Mouse (Mus musculus) megakaryocyte, embryonic 14.5 days (primary cell): ENCODE measurements at regions not wholly inside any gene's neighbourhood (a gene's known extent, or its start where the extent isn't known, plus 50 kb on each side); places are given as distances from the start of the nearest gene placed in this dataset.

ENCODE experiments used
- H3K27me3 ChIP-seq: replicated peaks from 2 replicates; pipeline ENCODE3; 2012; ENCODE audit warnings: inconsistent platforms
- H3K36me3 ChIP-seq: replicated peaks from 2 replicates; pipeline ENCODE3; 2012; ENCODE audit warnings: low read length, inconsistent platforms, mixed read lengths
- H3K4me1 ChIP-seq: 2 replicates; pipeline ENCODE4 v1.6.1; 2012; ENCODE audit warnings: inconsistent platforms
- H3K4me3 ChIP-seq: replicated peaks from 2 replicates; pipeline ENCODE3; 2012; ENCODE audit warnings: moderate library complexity, mild to moderate bottlenecking, inconsistent platforms
- H3K9me3 ChIP-seq: 2 replicates; pipeline ENCODE4 v1.6.1; 2012; ENCODE audit warnings: inconsistent platforms
- FLI1 ChIP-seq: IDR thresholded peaks from 2 replicates; pipeline ENCODE4 v1.6.1; 2012; ENCODE audit warnings: low read length, inconsistent platforms, mixed read lengths
- GATA1 ChIP-seq: IDR thresholded peaks from 3 replicates; pipeline ENCODE4 v1.6.1; 2012; ENCODE audit warnings: mixed read lengths, low read length, inconsistent platforms, borderline replicate concordance

DNA sequence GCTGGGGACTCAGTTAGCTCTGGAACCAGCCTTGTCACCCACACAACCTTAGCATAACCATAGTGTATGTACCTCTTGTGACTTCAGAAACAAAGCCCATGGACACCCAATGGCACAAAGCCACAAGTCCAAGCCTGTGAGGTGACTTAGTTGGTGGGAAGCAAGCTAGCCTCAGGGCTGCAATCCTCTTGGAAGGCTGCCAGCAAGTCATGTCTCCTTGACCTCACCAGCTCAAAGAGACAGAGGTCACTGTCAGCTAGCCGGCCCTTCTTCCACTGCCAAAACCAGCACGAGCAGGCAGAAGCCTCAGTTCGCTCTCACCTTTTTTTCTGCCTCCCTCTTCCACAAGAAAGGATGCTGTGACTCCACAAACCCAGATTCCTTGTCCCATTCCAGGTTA, 161.0 kb downstream of the Rybp start:
- Histone ChIP-seq H3K27me3 (peaks cover 65% of the 10 kb centered on the region), H3K4me1 (peaks cover 5% of the 10 kb centered on the region), H3K36me3 (no peaks in the 10 kb centered on the region), H3K9me3 (no peaks in the 10 kb centered on the region), H3K4me3 (no peak overlapping the region)
- TF ChIP-seq GATA1 (no peak), FLI1 (no peak)

DNA sequence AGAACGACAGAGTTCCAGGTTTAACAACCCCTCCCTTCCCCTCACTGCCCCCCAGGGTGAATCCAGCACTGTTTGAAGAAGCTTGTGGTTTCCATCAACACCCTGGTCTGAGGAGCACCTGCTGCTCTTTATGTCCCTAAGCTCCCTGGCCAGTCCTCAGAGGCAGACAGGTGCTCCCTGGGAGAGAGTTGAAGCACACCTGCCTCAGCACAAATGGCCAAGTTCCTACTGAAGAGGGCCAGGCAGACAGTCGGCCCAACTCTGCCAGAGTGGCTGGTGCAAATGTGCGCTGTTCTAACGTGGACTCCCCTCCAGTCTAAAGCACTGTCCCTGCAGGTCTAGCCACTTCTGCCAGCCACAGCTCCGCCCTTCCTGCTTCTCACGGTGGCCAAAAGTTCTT, 166.0 kb downstream of the Rybp start:
- Histone ChIP-seq H3K4me3 (no peak overlapping the region), H3K36me3 (no peaks in the 10 kb centered on the region), H3K9me3 (peaks cover 15% of the 10 kb centered on the region), H3K27me3 (peaks cover 49% of the 10 kb centered on the region), H3K4me1 (peaks cover 6% of the 10 kb centered on the region)
- TF ChIP-seq GATA1 (no peak), FLI1 (no peak)

DNA sequence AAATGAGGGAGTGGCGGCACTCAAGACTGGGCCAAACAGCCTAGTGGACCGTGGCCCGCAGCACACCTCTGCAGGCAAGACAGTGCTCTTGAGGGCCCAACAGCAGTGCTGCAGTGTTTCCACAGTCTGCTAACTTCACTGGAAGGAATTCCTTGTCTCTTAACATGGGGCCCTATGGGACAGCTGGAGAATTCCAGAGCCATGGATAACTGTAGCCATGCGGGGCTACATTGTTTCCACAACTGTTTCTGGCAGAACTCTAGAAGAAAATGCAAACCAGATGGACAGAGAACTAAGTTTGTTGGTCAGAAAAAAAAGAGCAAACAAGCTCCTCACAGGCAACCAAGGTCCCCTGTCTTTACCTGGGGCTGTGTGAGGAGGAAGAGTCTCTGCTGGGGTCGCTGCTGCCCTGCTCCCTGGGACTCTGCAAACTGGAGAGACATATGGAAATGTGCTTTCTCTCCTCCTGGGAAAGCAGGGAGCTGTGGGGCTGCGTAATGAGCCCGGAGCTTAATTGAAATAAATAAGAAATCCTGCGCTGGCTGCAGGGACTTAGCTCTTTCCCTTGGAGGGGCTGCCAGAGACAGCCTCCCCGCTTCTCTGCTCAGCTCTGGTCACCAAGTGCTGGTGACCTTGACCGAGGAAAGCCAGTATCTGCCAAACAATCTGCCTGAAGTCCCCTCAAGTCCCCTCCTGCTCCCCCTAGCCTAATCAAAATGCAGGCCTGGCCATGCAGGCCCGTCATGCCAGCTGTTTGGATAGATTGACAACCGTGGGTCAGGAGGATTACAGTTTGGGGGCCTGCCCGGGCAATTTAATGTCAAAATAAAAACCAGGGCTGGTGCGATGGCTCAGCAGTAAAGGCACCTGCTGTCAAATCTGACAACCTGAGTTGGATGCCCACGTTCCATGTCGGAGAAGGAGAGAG, 167.0 kb downstream of the Rybp start:
- TF ChIP-seq FLI1 (no peak), GATA1 (no peak)
- peaks cover 15% of the 10 kb centered on the region for H3K9me3 ChIP-seq
- peaks cover 6% of the 10 kb centered on the region for H3K4me1 ChIP-seq
- H3K27me3 ChIP-seq = peaks cover 51% of the 10 kb centered on the region
- no peak overlapping the region for H3K4me3 ChIP-seq
- no peaks in the 10 kb centered on the region for H3K36me3 ChIP-seq

DNA sequence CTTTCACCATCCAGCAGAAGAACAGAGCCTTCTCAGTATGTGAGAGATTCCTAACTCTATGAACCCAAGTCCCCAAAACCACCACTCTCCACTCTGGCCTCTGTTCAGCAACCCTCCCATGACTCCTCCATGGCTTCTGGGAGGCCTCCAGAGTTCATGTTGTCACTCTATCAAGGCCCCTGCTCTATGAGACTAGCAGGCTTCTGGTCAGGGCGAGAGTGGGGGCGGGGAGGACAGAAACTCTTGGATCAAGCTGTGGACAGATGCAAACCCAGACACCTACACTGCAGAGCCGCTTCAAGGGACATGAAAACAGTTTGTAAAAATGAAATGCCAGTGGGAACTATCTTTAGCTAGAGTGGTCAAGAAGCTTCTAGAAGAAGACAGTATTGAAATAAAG, 170.2 kb downstream of the Rybp start:
- Histone ChIP-seq H3K9me3 (peaks cover 15% of the 10 kb centered on the region), H3K27me3 (peaks cover 56% of the 10 kb centered on the region), H3K4me1 (peaks cover 6% of the 10 kb centered on the region), H3K4me3 (no peak overlapping the region), H3K36me3 (no peaks in the 10 kb centered on the region)
- TF ChIP-seq GATA1 (no peak), FLI1 (no peak)

DNA sequence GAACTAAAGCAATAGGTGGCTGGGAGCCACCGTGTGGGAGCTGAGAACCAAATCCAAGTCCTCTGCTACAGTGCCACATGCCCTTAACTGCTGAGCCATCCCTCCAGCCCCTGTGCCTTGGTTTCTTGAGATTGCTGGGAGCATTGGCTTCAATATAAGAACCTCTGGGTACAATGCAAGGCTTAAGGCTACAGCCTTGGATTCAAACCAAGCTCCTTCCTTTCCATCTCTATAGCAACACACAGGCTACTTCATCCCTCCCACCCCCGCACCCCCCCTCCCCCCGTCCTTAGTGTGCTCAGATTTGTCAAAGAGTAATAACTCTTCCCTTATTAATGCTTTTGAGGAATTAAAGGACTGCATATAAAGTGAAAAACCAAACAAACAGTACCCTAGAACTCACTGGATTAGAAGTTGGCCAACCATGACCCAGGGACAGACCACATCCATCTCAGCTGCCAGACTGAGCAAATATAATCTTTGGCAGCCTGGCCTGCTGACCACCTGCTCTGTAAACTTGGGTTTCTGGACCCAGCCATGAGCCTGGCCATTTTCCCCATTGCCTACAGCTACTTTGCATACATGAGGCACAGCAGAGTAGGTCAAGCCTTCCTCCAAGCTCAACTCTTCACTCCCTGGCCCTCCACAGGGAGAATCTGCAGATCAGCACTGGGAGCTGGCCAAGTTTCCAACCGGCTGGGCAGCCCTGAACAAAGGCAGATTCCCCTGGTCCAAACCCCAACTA, 173.7 kb downstream of the Rybp start:
- Histone ChIP-seq H3K27me3 (peaks cover 49% of the 10 kb centered on the region), H3K9me3 (peaks cover 8% of the 10 kb centered on the region), H3K4me1 (peaks cover 16% of the 10 kb centered on the region), H3K4me3 (no peak overlapping the region), H3K36me3 (no peaks in the 10 kb centered on the region)
- no peak for TF ChIP-seq GATA1
- no peak for TF ChIP-seq FLI1

DNA sequence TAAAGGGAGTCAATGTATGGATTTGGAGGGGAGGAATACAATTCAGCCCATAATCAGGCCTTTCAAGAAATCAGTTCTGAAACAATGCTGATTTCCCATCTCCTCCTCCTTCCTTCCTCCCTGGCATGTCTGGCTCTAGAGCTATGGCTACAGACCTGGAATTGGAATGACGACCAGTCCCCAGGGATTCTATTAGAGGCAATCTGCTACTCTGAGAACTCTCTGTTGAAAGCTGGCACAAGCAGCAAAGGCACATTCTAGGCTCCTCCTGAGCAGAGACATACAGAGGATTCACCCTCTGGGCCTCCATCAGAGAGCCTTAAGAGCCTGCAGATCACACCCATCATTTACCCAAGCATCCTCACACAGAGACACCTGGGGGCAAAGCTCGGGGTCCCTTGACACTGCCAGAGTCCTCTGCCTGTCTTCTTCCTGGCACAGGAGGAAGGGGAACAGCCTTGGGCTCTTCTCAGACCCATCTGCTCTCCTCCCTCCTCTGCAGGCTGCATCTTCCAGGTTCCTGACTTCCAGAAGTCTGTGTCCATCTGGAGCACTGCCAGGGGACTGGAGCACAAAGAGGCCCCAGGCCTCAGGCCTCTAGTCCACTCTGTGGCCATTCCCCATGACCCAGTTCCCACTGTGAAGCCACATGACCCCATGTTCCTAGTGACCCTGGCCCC, 176.2 kb downstream of the Rybp start:
- Histone ChIP-seq H3K4me1 (peaks cover 16% of the 10 kb centered on the region), H3K9me3 (no peaks in the 10 kb centered on the region), H3K4me3 (no peak overlapping the region), H3K36me3 (no peaks in the 10 kb centered on the region), H3K27me3 (peaks cover 57% of the 10 kb centered on the region)
- TF ChIP-seq FLI1 (no peak), GATA1 (no peak)

DNA sequence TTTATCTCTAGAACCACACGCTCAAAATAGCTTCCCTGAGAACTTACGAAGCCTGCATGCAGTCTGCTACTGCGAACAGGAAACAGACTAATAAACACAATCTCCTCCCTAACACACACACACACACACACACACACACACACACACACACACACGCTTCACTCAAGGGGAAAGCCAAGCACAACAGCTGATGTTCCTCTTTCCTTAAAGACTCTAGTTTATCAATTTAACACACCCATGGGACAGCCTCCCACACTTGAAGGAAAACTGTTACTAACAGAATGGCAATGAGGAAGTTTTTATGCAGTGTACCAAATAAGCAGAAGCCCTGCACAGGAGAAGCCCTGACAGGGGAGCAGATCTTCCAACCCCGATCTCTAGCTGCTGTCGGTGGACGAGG, 177.3 kb downstream of the Rybp start:
- Histone ChIP-seq H3K27me3 (peaks cover 50% of the 10 kb centered on the region), H3K9me3 (no peaks in the 10 kb centered on the region), H3K4me1 (peaks cover 16% of the 10 kb centered on the region), H3K36me3 (no peaks in the 10 kb centered on the region), H3K4me3 (no peak overlapping the region)
- TF ChIP-seq FLI1 (no peak), GATA1 (no peak)

DNA sequence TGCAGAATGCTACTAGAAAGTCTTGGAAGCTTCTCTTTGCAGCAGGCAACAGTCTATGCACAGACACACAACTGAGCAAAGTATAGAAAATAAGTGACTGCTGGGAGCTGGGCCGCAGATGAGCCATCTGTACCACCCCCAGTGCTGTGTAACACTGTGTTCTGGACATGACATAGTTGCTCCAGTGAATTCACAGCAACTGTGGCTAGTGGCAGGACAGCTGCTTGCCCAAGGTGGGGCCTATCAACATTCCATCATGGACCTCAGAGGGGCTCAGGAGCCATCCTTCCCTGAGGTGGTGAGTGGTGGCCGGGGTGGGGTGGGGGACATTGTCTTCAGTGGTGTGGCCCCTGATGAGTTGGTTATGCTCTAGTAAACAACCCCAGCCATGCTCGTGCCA, 177.9 kb downstream of the Rybp start:
- no peaks in the 10 kb centered on the region for H3K9me3 ChIP-seq
- H3K36me3 ChIP-seq = no peaks in the 10 kb centered on the region
- peaks cover 16% of the 10 kb centered on the region for H3K4me1 ChIP-seq
- H3K4me3 ChIP-seq = no peak overlapping the region
- no peak for TF ChIP-seq GATA1
- TF ChIP-seq FLI1 = no peak
- H3K27me3 ChIP-seq = peaks cover 51% of the 10 kb centered on the region

DNA sequence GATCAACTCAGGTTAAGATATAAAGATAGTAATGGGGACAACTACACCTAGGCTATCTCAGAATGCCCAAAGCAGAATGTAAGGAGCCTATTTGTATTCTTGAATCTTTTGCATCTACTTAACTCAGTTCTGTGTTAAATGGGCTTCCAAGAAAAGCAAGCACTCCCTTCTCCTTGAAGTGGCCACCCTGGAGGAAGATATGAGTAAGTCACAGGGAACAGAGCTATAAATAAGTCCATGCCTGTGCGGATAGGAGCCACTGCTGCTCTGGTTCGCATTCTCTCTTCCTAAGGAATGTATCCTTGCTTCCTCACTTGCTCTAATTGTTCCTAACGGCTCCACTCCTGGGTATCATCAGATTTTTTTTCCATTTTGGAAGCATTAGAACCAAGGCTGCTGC, 179.8 kb downstream of the Rybp start:
- TF ChIP-seq GATA1 (no peak), FLI1 (no peak)
- Histone ChIP-seq H3K9me3 (no peaks in the 10 kb centered on the region), H3K4me3 (no peak overlapping the region), H3K36me3 (no peaks in the 10 kb centered on the region), H3K4me1 (peaks cover 16% of the 10 kb centered on the region), H3K27me3 (peaks cover 45% of the 10 kb centered on the region)
